Mouse (Mus musculus) layer of hippocampus, adult 8-10 months (tissue): ENCODE measurements around the gene Cfap57. TPM values are rescaled to one million over a fixed set of nuclear protein-coding genes. Genes with fewer than 3 reads are reported as not detected.

ENCODE experiments used
- DNase-seq, 2 experiments: peaks; one replicate each; pipeline ENCODE4 v3.0.0; 2022; ENCODE audit warnings: low spot score in 2 of 2
- total RNA-seq, 4 experiments: library from RNA; stranded (reverse); gene quantifications; 2 replicates each; pipeline ENCODE4 v1.2.4; 2022

Cfap57 gene
- total RNA-seq = 1 to 10 TPM in 3 of 4 experiments, under 1 TPM in 1; 0.68 to 1.3 (median 1.1) TPM

- DNase-seq = peak; percentile 90 to 91
These were observed at the start of gene Cfap57, which contains the start of gene Ebna1bp2 for GRCm38 (mm10) chr4:118620279-118620966. Gene Cfap57 (minus strand): TSS chr4:118620777. Gene Ebna1bp2 (plus strand): TSS chr4:118620799.

GRCm38 (mm10) chr4:118658652-118659051 is 38.1 kb upstream of the Cfap57 start, which contains the start of gene Olfr62:
Gene Olfr62 (plus strand): TSS chr4:118658952.
- no peak for DNase-seq

- peak in 1 of 2 experiments; percentile 53 for DNase-seq
These were observed 24.7 kb upstream of the Cfap57 start for GRCm38 (mm10) chr4:118645234-118645633.

GRCm38 (mm10) chr4:118642346-118643190 is 22.0 kb upstream of the Cfap57 start:
- DNase-seq = no peak

GRCm38 (mm10) chr4:118630261-118630660 is 9.7 kb upstream of the Cfap57 start:
- no peak for DNase-seq

GRCm38 (mm10) chr4:118621781-118622180 is 1.2 kb upstream of the Cfap57 start:
- no peak for DNase-seq

- DNase-seq = no peak
These were observed 367 bp upstream of the Cfap57 start for GRCm38 (mm10) chr4:118620967-118621320.

GRCm38 (mm10) chr4:118615412-118615811 is 5.2 kb downstream of the Cfap57 start:
- DNase-seq = no peak

- no peak for DNase-seq
These were observed 8.0 kb downstream of the Cfap57 start for GRCm38 (mm10) chr4:118612619-118613018.

- DNase-seq = no peak
These were observed 10.7 kb downstream of the Cfap57 start for GRCm38 (mm10) chr4:118609836-118610235.

- no peak for DNase-seq
These were observed 16.5 kb downstream of the Cfap57 start for GRCm38 (mm10) chr4:118604065-118604464.

GRCm38 (mm10) chr4:118589733-118590130 is 30.8 kb downstream of the Cfap57 start:
- no peak for DNase-seq

- no peak for DNase-seq
These were observed 31.4 kb downstream of the Cfap57 start for GRCm38 (mm10) chr4:118589053-118589732.

- DNase-seq = no peak
These were observed 37.9 kb downstream of the Cfap57 start for GRCm38 (mm10) chr4:118582629-118583028.

- DNase-seq = no peak
These were observed 39.1 kb downstream of the Cfap57 start for GRCm38 (mm10) chr4:118581508-118581907.

- DNase-seq = peak in 1 of 2 experiments; percentile 32
These were observed 41.3 kb downstream of the Cfap57 start for GRCm38 (mm10) chr4:118579313-118579712.

- DNase-seq = peak; percentile 63 to 92
These were observed 44.5 kb downstream of the Cfap57 start for GRCm38 (mm10) chr4:118576097-118576496.

GRCm38 (mm10) chr4:118571441-118571840 is 49.1 kb downstream of the Cfap57 start:
- peak; percentile 54 to 61 for DNase-seq

GRCm38 (mm10) chr4:118569320-118569719 is 51.3 kb downstream of the Cfap57 start:
- DNase-seq = no peak

- DNase-seq = no peak
These were observed 51.9 kb downstream of the Cfap57 start for GRCm38 (mm10) chr4:118568709-118569108.

- peak in 1 of 2 experiments; percentile 54 for DNase-seq
These were observed 54.4 kb downstream of the Cfap57 start for GRCm38 (mm10) chr4:118566161-118566676.

GRCm38 (mm10) chr4:118564926-118565279 is 55.7 kb downstream of the Cfap57 start:
- no peak for DNase-seq
